Mouse (Mus musculus) liver, adult 2 months (tissue): ENCODE measurements at regions not wholly inside any gene's neighbourhood (a gene's known extent, or its start where the extent isn't known, plus 50 kb on each side); places are given as distances from the start of the nearest gene placed in this dataset.

Experiments
- DNase-seq: peaks from one replicate; pipeline ENCODE4 v3.0.0-alpha.2; 2011; ENCODE audit warnings: low read depth, low spot score; ENCODE audit errors: extremely low read depth
- H3K27ac ChIP-seq: fragments of 200-500 bp; replicated peaks from 2 replicates; pipeline ENCODE4 v1.5.1; 2012; ENCODE audit warnings: low read depth, mild to moderate bottlenecking, control low read depth, inconsistent platforms, low read length; ENCODE audit not compliant: insufficient read depth
- H3K27me3 ChIP-seq: fragments of 200-500 bp; 2 replicates; pipeline ENCODE4 v1.6.1; 2012; ENCODE audit warnings: mild to moderate bottlenecking, moderate library complexity, low read length, inconsistent platforms; ENCODE audit not compliant: control insufficient read depth, insufficient read depth
- H3K36me3 ChIP-seq: fragments of 200-500 bp; 2 replicates; pipeline ENCODE4 v1.6.1; 2012; ENCODE audit warnings: low read length, inconsistent platforms; ENCODE audit not compliant: control insufficient read depth, insufficient read depth
- H3K4me1 ChIP-seq: fragments of 200-500 bp; 2 replicates; pipeline ENCODE4 v1.6.1; 2011; ENCODE audit warnings: low read length; ENCODE audit not compliant: control insufficient read depth, insufficient read depth
- H3K4me3 ChIP-seq: fragments of 200-500 bp; 2 replicates; pipeline ENCODE4 v1.5.1; 2011; ENCODE audit warnings: low read depth, mild to moderate bottlenecking, control low read depth, low read length, moderate library complexity; ENCODE audit not compliant: insufficient read depth
- H3K79me2 ChIP-seq: fragments of 200-500 bp; 2 replicates; pipeline ENCODE4 v1.6.1; 2012; ENCODE audit warnings: inconsistent platforms, mild to moderate bottlenecking, low read length, moderate library complexity; ENCODE audit not compliant: control insufficient read depth, insufficient read depth
- H3K9ac ChIP-seq: fragments of 200-500 bp; 2 replicates; pipeline ENCODE4 v1.6.1; 2012; ENCODE audit warnings: low read depth, mild to moderate bottlenecking, control low read depth, inconsistent platforms, low read length
- CTCF ChIP-seq: fragments of 200-500 bp; IDR thresholded peaks from 2 replicates; pipeline ENCODE4 v1.5.1; 2011; ENCODE audit warnings: low read depth, low read length, control low read depth
- POLR2A ChIP-seq: fragments of 200-500 bp; IDR thresholded peaks from 2 replicates; pipeline ENCODE4 v1.6.1; 2011; ENCODE audit warnings: low read length, control low read depth; ENCODE audit not compliant: insufficient read depth; ENCODE audit errors: extremely low read depth
- WGBS: fragments of 180-500 bp; shearing (Covaris S2); methylation state at CpG from one replicate; pipeline ENCODE4 v1.1.7; 2018; 5-methylcytosine and 5-hydroxymethylcytosine counted together

GRCm38 (mm10) chr8:10825192-10825926, 182.9 kb downstream of the Irs2 start:
- Histone ChIP-seq H3K4me3 (no peak overlapping the region), H3K27ac (no peak overlapping the region), H3K4me1 (no peaks in the 10 kb centered on the region), H3K36me3 (no peaks in the 10 kb centered on the region), H3K27me3 (no peaks in the 10 kb centered on the region), H3K79me2 (no peaks in the 10 kb centered on the region), H3K9ac (no peak overlapping the region)
- DNase-seq = no peak
- 70% methylated on average over 10 of the region's 10 CpGs for WGBS
- TF ChIP-seq CTCF = no peak
- no peak for TF ChIP-seq POLR2A

- Histone ChIP-seq H3K4me3 (no peak overlapping the region), H3K36me3 (no peaks in the 10 kb centered on the region), H3K4me1 (no peaks in the 10 kb centered on the region), H3K27me3 (no peaks in the 10 kb centered on the region), H3K27ac (no peak overlapping the region), H3K9ac (no peak overlapping the region), H3K79me2 (no peaks in the 10 kb centered on the region)
- TF ChIP-seq POLR2A (no peak), CTCF (no peak)
- 91% methylated on average over 2 of the region's 2 CpGs for WGBS
- DNase-seq = no peak
These were observed 186.4 kb downstream of the Irs2 start for GRCm38 (mm10) chr8:10821901-10822300.

GRCm38 (mm10) chr8:10814499-10814898, 193.8 kb downstream of the Irs2 start:
- Histone ChIP-seq H3K79me2 (no peaks in the 10 kb centered on the region), H3K36me3 (no peaks in the 10 kb centered on the region), H3K27ac (no peak overlapping the region), H3K4me3 (no peak overlapping the region), H3K27me3 (no peaks in the 10 kb centered on the region), H3K4me1 (no peaks in the 10 kb centered on the region), H3K9ac (no peak overlapping the region)
- DNase-seq = no peak
- WGBS = 80% methylated on average over 7 of the region's 7 CpGs
- TF ChIP-seq POLR2A = no peak
- no peak for TF ChIP-seq CTCF

- Histone ChIP-seq H3K79me2 (no peaks in the 10 kb centered on the region), H3K9ac (no peak overlapping the region), H3K27ac (no peak overlapping the region), H3K27me3 (no peaks in the 10 kb centered on the region), H3K36me3 (no peaks in the 10 kb centered on the region), H3K4me3 (no peak overlapping the region), H3K4me1 (no peaks in the 10 kb centered on the region)
- DNase-seq = peak; percentile 5
- WGBS = 74% methylated on average over 10 of the region's 10 CpGs
- TF ChIP-seq CTCF (no peak), POLR2A (no peak)
These were observed 196.1 kb downstream of the Irs2 start for GRCm38 (mm10) chr8:10812060-10812670.

- WGBS = 76% methylated on average over 5 of the region's 5 CpGs
These were observed 201.2 kb downstream of the Irs2 start for GRCm38 (mm10) chr8:10807040-10807439.

More at GRCm38 (mm10) chr8:10807040-10807439, 201.2 kb downstream of the Irs2 start:
- no peak for DNase-seq
- Histone ChIP-seq H3K27ac (no peak overlapping the region), H3K79me2 (no peaks in the 10 kb centered on the region), H3K27me3 (no peaks in the 10 kb centered on the region), H3K4me1 (no peaks in the 10 kb centered on the region), H3K9ac (no peak overlapping the region), H3K4me3 (no peak overlapping the region), H3K36me3 (no peaks in the 10 kb centered on the region)
- TF ChIP-seq CTCF = no peak
- no peak for TF ChIP-seq POLR2A
